Mouse (Mus musculus) lung, postnatal 0 days (tissue): Measurements from ENCODE around the gene H2al2a. TPM values are rescaled to one million over a fixed set of nuclear protein-coding genes. Genes with fewer than 3 reads are reported as not detected.
"Not testable (repeated sequence)": the region's sequence is repeated elsewhere in the genome, so short reads cannot be mapped to it uniquely, and the experiment has no call there.

Experiments
- ATAC-seq: fragments of 200-750 bp; cut with Nextera tagmentation; 2 replicates; pipeline ENCODE4 v1.8.0; 2017; ENCODE audit warnings: moderate library complexity
- DNase-seq: peaks from one replicate; pipeline ENCODE4 v3.0.0-alpha.2; 2016; ENCODE audit warnings: low spot score
- H3K27ac ChIP-seq: fragments of 300-500 bp; sonication (generic); 2 replicates; pipeline ENCODE4 v1.5.1; 2014; ENCODE audit warnings: antibody characterized with exemption, mild to moderate bottlenecking, low read length, mixed read lengths
- H3K27me3 ChIP-seq: fragments of 300-500 bp; sonication (generic); replicated peaks from 2 replicates; pipeline ENCODE4 v1.6.1; 2014; ENCODE audit warnings: low read length, mixed read lengths; ENCODE audit not compliant: insufficient read depth
- H3K36me3 ChIP-seq: fragments of 300-500 bp; sonication (generic); 2 replicates; pipeline ENCODE4 v1.6.1; 2014; ENCODE audit warnings: low read length, mixed read lengths; ENCODE audit not compliant: insufficient read depth
- H3K4me1 ChIP-seq: fragments of 300-500 bp; sonication (generic); 2 replicates; pipeline ENCODE4 v1.6.1; 2014; ENCODE audit warnings: antibody characterized with exemption, low read depth, low read length, mixed read lengths; ENCODE audit not compliant: insufficient read depth
- H3K4me2 ChIP-seq: fragments of 300-500 bp; sonication (generic); replicated peaks from 2 replicates; pipeline ENCODE4 v1.6.1; 2014; ENCODE audit warnings: low read depth, mild to moderate bottlenecking, low read length, moderate library complexity, mixed read lengths
- H3K4me3 ChIP-seq: fragments of 300-500 bp; sonication (generic); 2 replicates; pipeline ENCODE4 v1.5.1; 2014; ENCODE audit warnings: low read depth, low read length
- H3K9ac ChIP-seq: fragments of 300-500 bp; sonication (generic); replicated peaks from 2 replicates; pipeline ENCODE4 v1.6.1; 2014; ENCODE audit warnings: low read depth, mild to moderate bottlenecking
- H3K9me3 ChIP-seq: fragments of 300-500 bp; sonication (generic); 2 replicates; pipeline ENCODE4 v1.6.1; 2016; ENCODE audit warnings: low read length, mixed read lengths
- CTCF ChIP-seq: IDR thresholded peaks from 2 replicates; pipeline ENCODE4 v1.5.1; 2016; ENCODE audit warnings: antibody characterized with exemption, mild to moderate bottlenecking
- EP300 ChIP-seq: IDR thresholded peaks from 2 replicates; pipeline ENCODE4 v1.6.1; 2016; ENCODE audit warnings: antibody characterized with exemption, mild to moderate bottlenecking, control low read depth
- WGBS: fragments of 180-500 bp; shearing (Covaris S2); extraction: QIAGEN DNeasy Blood & Tissue Kit; methylation state at CpG from one replicate; pipeline ENCODE4 v1.1.7; 2014; 5-methylcytosine and 5-hydroxymethylcytosine counted together
- polyA plus RNA-seq: library from polyadenylated mRNA; unstranded; fragments of >200 nt; fragmentation: Nextera tagmentation; extraction: Ambion mirVana; gene quantifications from 2 replicates; pipeline ENCODE4 v1.2.1, GENCODE M21; 2015

The H2al2a gene
- polyA plus RNA-seq, 1 experiment from 2014 or later: not detected

DNA sequence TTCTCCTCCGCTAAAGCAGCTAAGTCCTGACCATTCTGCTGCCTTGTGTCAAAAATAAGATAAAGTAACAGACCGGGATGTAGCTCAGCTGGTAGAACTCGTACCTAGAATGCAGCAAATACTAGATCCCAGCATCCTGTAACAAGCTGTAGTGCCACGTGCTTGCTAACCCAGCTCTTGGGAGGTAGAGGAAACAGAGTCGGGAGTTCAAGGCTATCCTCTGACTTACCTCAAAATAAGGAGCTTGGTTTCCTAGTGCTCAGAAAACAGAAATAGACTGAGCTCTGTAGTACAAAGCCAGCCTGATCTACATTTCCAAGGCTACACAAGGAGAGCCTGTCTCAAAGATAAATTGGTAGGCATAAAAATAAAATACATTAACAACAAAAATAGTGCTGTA is 23.5 kb downstream of the H2al2a start:
- no peak overlapping the region for H3K9ac ChIP-seq
- ATAC-seq: no peak
- H3K4me2 ChIP-seq: no peak overlapping the region
- H3K27me3 ChIP-seq: no peaks in the 10 kb centered on the region
- H3K36me3 ChIP-seq: no peaks in the 10 kb centered on the region
- no peak overlapping the region for H3K27ac ChIP-seq
- no peaks in the 10 kb centered on the region for H3K4me1 ChIP-seq
- H3K4me3 ChIP-seq: no peak overlapping the region
- no peaks in the 10 kb centered on the region for H3K9me3 ChIP-seq
- 72% methylated on average over 5 of the region's 5 CpGs for WGBS
- DNase-seq: no peak
- TF ChIP-seq CTCF (no peak), EP300 (no peak)

GRCm38 (mm10) chr2:17972843-17973242 is 23.9 kb downstream of the H2al2a start:
- Histone ChIP-seq H3K9me3 (no peaks in the 10 kb centered on the region), H3K9ac (no peak overlapping the region), H3K36me3 (no peaks in the 10 kb centered on the region), H3K4me3 (no peak overlapping the region), H3K4me2 (no peak overlapping the region), H3K27me3 (no peaks in the 10 kb centered on the region), H3K27ac (no peak overlapping the region), H3K4me1 (no peaks in the 10 kb centered on the region)
- ATAC-seq: no peak
- TF ChIP-seq EP300: no peak
- TF ChIP-seq CTCF: no peak
- DNase-seq: no peak
- 96% methylated on average over 2 of the region's 2 CpGs for WGBS

DNA sequence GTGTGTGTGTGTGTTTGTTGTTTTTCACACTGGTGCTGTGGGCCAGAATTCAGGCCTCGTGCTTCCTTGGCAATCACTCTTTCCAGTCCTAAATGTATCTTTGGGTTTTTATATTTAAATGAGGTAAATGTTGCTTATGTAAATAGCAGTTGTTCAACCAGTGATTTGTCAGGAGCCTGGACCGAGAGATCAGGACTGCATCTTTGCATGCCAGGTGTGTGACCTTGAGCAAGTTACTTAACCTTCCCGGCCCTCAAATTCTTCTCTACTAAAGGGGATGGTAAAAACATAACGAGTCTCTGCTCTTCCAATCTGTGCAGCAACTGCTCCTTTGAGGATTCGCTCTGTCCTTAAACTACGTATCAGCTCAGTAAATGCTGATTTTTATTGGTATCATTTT is 25.4 kb downstream of the H2al2a start:
- no peak for ATAC-seq
- Histone ChIP-seq H3K9ac (no peak overlapping the region), H3K4me1 (no peaks in the 10 kb centered on the region), H3K4me2 (no peak overlapping the region), H3K27me3 (no peaks in the 10 kb centered on the region), H3K27ac (no peak overlapping the region), H3K36me3 (no peaks in the 10 kb centered on the region), H3K9me3 (no peaks in the 10 kb centered on the region), H3K4me3 (no peak overlapping the region)
- TF ChIP-seq EP300 (no peak), CTCF (no peak)
- 75% methylated on average over 6 of the region's 6 CpGs for WGBS
- DNase-seq: no peak

- Histone ChIP-seq H3K36me3 (no peaks in the 10 kb centered on the region), H3K27me3 (no peaks in the 10 kb centered on the region), H3K27ac (no peak overlapping the region), H3K4me3 (no peak overlapping the region), H3K9me3 (no peaks in the 10 kb centered on the region), H3K4me2 (no peak overlapping the region), H3K4me1 (no peaks in the 10 kb centered on the region), H3K9ac (no peak overlapping the region)
- no peak for ATAC-seq
- TF ChIP-seq EP300: no peak
- no peak for TF ChIP-seq CTCF
- no peak for DNase-seq
- 87% methylated on average over 1 of the region's 1 CpGs for WGBS
Measured at GRCm38 (mm10) chr2:17970662-17971061, 26.1 kb downstream of the H2al2a start.

DNA sequence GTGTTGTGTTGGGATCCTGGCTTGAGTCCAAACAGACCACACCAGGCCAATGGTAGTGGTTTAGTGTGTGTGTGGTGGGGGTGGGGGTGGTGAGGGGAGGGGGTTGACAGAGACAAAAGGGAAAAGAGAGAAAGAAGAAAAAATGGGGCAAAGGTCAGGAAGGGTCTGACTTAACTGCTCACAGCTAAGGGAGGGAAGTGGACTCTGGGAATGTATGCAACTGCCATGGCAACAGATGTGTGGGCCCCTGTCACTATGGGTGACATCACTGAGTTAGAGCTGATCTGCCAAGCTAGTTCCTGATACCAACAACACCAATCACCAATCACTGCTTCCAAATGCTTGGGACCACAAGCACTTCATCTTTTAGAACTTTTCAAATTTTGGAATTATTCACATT is 26.6 kb downstream of the H2al2a start:
- Histone ChIP-seq H3K4me2 (no peak overlapping the region), H3K27ac (no peak overlapping the region), H3K9ac (no peak overlapping the region), H3K27me3 (no peaks in the 10 kb centered on the region), H3K4me1 (no peaks in the 10 kb centered on the region), H3K36me3 (no peaks in the 10 kb centered on the region), H3K9me3 (no peaks in the 10 kb centered on the region), H3K4me3 (no peak overlapping the region)
- peak; percentile 18 for DNase-seq
- TF ChIP-seq CTCF (no peak), EP300 (no peak)
- ATAC-seq: no peak

DNA sequence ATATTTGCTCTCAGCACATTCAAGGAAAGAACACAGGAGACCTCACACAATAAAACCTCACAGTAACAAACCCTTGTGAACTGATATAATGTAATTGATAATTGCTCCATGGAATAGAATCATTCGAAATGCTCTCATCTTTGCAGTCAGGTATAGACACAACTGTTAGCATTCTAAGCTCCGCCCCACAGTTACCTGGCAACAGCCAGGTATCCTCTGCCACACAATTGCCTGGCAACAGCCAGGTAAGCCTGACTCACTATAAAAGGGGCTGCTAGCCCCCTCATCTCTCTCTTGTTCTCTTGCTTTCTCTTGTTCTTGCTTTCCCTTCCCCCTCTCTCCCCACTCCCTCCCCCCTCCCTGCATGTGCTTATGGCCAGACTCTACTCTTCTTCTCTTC is 28.2 kb downstream of the H2al2a start:
- H3K27me3 ChIP-seq: no peaks in the 10 kb centered on the region
- TF ChIP-seq CTCF: no peak
- TF ChIP-seq EP300: no peak
- H3K9ac ChIP-seq: no peak overlapping the region
- H3K9me3 ChIP-seq: no peaks in the 10 kb centered on the region
- ATAC-seq (no peak), DNase-seq (no peak)
- no peak overlapping the region for H3K4me2 ChIP-seq
- no peaks in the 10 kb centered on the region for H3K4me1 ChIP-seq
- no peak overlapping the region for H3K27ac ChIP-seq
- no peaks in the 10 kb centered on the region for H3K36me3 ChIP-seq
- WGBS: 66% methylated on average over 2 of the region's 2 CpGs
- no peak overlapping the region for H3K4me3 ChIP-seq

DNA sequence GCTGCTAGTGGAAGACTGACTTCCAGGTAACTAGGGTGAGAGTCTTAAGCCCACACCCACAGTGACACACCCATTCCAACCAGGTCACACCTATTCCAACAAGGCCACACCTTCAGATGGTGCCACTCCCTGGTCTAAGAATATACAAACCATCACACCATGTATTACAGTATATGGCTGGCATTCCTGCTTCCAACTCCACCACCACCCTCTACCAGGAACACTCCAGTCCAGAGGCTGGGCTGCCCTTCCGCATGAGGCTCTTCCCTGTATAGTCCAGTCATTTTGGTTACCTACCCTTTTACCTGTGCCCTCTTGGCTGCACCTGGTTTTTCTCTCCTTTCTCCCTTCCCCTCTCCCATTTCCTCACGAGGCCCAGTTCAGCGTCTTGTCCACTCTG is 28.7 kb downstream of the H2al2a start:
- not testable (repeated sequence) for H3K27ac ChIP-seq, H3K4me2 ChIP-seq, H3K4me1 ChIP-seq, H3K9me3 ChIP-seq, H3K36me3 ChIP-seq, ATAC-seq, H3K9ac ChIP-seq, H3K27me3 ChIP-seq, DNase-seq, H3K4me3 ChIP-seq
- 91% methylated on average over 3 of the region's 3 CpGs for WGBS
